ENCODE assay signal across 21 mouse cellular contexts in genomic region chr13:48587354-48587753, GRCm38 (mm10). TPM values are rescaled to one million over a fixed set of nuclear protein-coding genes. Genes with fewer than 3 reads are reported as not detected.
DNase-seq lines count a peak whose midpoint lies in the region; ATAC-seq and TF ChIP-seq lines count a peak whose summit lies in the region.
"Had no signal": no experiment of that assay in that cellular context is flagged by ENCODE, and none has a peak within 500 bp of the region (broad histone marks: within the 10 kb centered on the region; RNA-seq: fewer than 3 reads in every experiment).

No protein-coding gene starts in this region.

- no peak for TF ChIP-seq CTCF in kidney, adult 2 months (conservative IDR thresholded peaks at IDR 0.05; ENCODE audit: insufficient read depth, insufficient read length, low read depth, low read length)
- no peak for TF ChIP-seq CTCF in C2C12 (IDR thresholded peaks at IDR 0.05; ENCODE audit: control insufficient read depth, insufficient read depth, insufficient read length)

- H3K4me1 ChIP-seq in kidney, adult 2 months (ENCODE audit: control insufficient read depth, insufficient read depth, low read length): peaks cover 8% of the 10 kb centered on the region; the same call in 1 of the 2 replicates
- peaks cover 6% of the 10 kb centered on the region for H3K4me1 ChIP-seq in megakaryocyte, embryonic 14.5 days
- H3K4me1 ChIP-seq: embryonic facial prominence, embryonic 13.5 days; forebrain, embryonic 12.5 days; heart, embryonic 15.5 days; hindbrain, embryonic 13.5 days had no signal

- H3K79me3 ChIP-seq in C2C12 (ENCODE audit: low read depth): no peaks in the 10 kb centered on the region

- no peak overlapping the region for H3ac ChIP-seq in C2C12 (ENCODE audit: control insufficient read depth, insufficient read length, low read depth)

- no peak for ATAC-seq in megakaryocyte, adult 5-6 weeks (ENCODE audit: poor library complexity, severe bottlenecking)
- ATAC-seq in frontal cortex, adult (ENCODE audit: low TSS enrichment): no peak
- ATAC-seq: activated CD4-positive, CD25-positive, alpha-beta regulatory T cell, adult 4 months; forebrain, embryonic 16.5 days; Patski had no signal

- TF ChIP-seq POLR2A in kidney, adult 2 months (IDR thresholded peaks at IDR 0.05; ENCODE audit: low read depth, low read length): no peak

- 58% methylated on average over 11 of the region's 11 CpGs for WGBS in kidney, adult 2 months

- H3K79me2 ChIP-seq in C2C12 (ENCODE audit: control insufficient read depth, insufficient read depth): no peaks in the 10 kb centered on the region

- H3K27ac ChIP-seq in kidney, adult 2 months (ENCODE audit: insufficient read depth, low read depth, low read length): no peak overlapping the region
- H3K27ac ChIP-seq: embryonic facial prominence, embryonic 13.5 days; forebrain, embryonic 12.5 days; heart, embryonic 15.5 days; hindbrain, embryonic 13.5 days had no signal

- H3K4me3 ChIP-seq in kidney, adult 2 months (ENCODE audit: insufficient read depth, low read depth, low read length): no peak overlapping the region
- peak overlapping the region; percentile 44 for H3K4me3 ChIP-seq in megakaryocyte, embryonic 14.5 days (replicated peaks)
- H3K4me3 ChIP-seq in C2C12 (ENCODE audit: insufficient read depth, poor library complexity, severe bottlenecking): no peak overlapping the region
- H3K4me3 ChIP-seq: embryonic facial prominence, embryonic 13.5 days; forebrain, embryonic 12.5 days; heart, embryonic 15.5 days; hindbrain, embryonic 13.5 days had no signal

- peak; percentile 24 for DNase-seq in kidney, adult 2 months
- DNase-seq in kidney, adult 18-20 months: no peak
- no peak for DNase-seq in spleen, adult 18-20 months
- DNase-seq: adrenal gland, postnatal 14 days; cerebellum, adult 18-20 months; cerebellum, adult 9-11 months; cerebellum, postnatal 36 days; gastrocnemius, postnatal 14 days; heart, postnatal 14 days had no signal

- H3K9me3 ChIP-seq in megakaryocyte, embryonic 14.5 days: no peaks in the 10 kb centered on the region
- H3K9me3 ChIP-seq: embryonic facial prominence, embryonic 13.5 days; forebrain, embryonic 12.5 days; heart, embryonic 15.5 days; hindbrain, embryonic 13.5 days had no signal

- no peaks in the 10 kb centered on the region for H3K27me3 ChIP-seq in kidney, adult 2 months (replicated peaks; ENCODE audit: control insufficient read depth, insufficient read depth, low read length)
- H3K27me3 ChIP-seq in megakaryocyte, embryonic 14.5 days (replicated peaks): peaks cover 30% of the 10 kb centered on the region
- no peaks in the 10 kb centered on the region for H3K27me3 ChIP-seq in C2C12 (ENCODE audit: control insufficient read depth, insufficient read depth, insufficient read length)
- H3K27me3 ChIP-seq: CH12.LX; embryonic facial prominence, embryonic 13.5 days; forebrain, embryonic 12.5 days; heart, embryonic 15.5 days; hindbrain, embryonic 13.5 days; Patski had no signal

- no peaks in the 10 kb centered on the region; the same call in 1 of the 2 replicates for H3K36me3 ChIP-seq in kidney, adult 2 months (ENCODE audit: control insufficient read depth, insufficient read depth, low read length)
- no peaks in the 10 kb centered on the region for H3K36me3 ChIP-seq in megakaryocyte, embryonic 14.5 days (replicated peaks; ENCODE audit: low read length)
- H3K36me3 ChIP-seq in C2C12 (ENCODE audit: control insufficient read depth, insufficient read depth): no peaks in the 10 kb centered on the region

TF ChIP-seq in C2C12, 6 proteins besides CTCF, POLR2A, EP300 and RAD21:
- peak; percentile 24 for TF ChIP-seq MYOD1 (IDR thresholded peaks at IDR 0.05; ENCODE audit: control insufficient read depth, insufficient read length, low read depth)
- no peak for TF ChIP-seq MYOG (IDR thresholded peaks at IDR 0.05; ENCODE audit: control insufficient read depth, extremely low read depth, insufficient read length)

RNA-seq across cellular contexts. Expression of gene Ptpdc1, which starts 38.1 kb away (rescaled TPM):
- polyA plus RNA-seq in kidney, adult 2 months (2012; rRNA removed): 7.7 and 8.5 TPM in 2 replicates
- 0.62 TPM in 1 of 2 replicates, not detected in the other for polyA plus RNA-seq in megakaryocyte, embryonic 14.5 days (2012; ENCODE audit: insufficient read depth, low replicate concordance)
- 1.6 and 1.9 TPM in 2 replicates for total RNA-seq in megakaryocyte, adult 5-6 weeks (2015)
- 1.1 and 1.8 TPM in 2 replicates for total RNA-seq in megakaryocyte, adult 5-6 weeks (2017)
- 5.5 TPM for polyA plus RNA-seq in C2C12 (2012; fragmentation: generic; extraction: Trizol)
- total RNA-seq: CH12.LX had no signal
